Mouse (Mus musculus) megakaryocyte, embryonic 14.5 days (primary cell): Measurements from ENCODE around the gene Mycl.

Experiments
- FLI1 ChIP-seq: IDR thresholded peaks from 2 replicates; pipeline ENCODE4 v1.6.1; 2012; ENCODE audit warnings: low read length, inconsistent platforms, mixed read lengths
- GATA1 ChIP-seq: IDR thresholded peaks from 3 replicates; pipeline ENCODE4 v1.6.1; 2012; ENCODE audit warnings: mixed read lengths, low read length, inconsistent platforms, borderline replicate concordance

GRCm38 (mm10) chr4:122972056-122972455, 23.4 kb upstream of the Mycl start:
- TF ChIP-seq GATA1 (no peak), FLI1 (no peak)
